Mouse (Mus musculus) midbrain, embryonic 13.5 days (tissue): ENCODE measurements at regions not wholly inside any gene's neighbourhood (a gene's known extent, or its start where the extent isn't known, plus 50 kb on each side); places are given as distances from the start of the nearest gene placed in this dataset.

ENCODE experiments used
- ATAC-seq: fragments of 200-750 bp; cut with Nextera tagmentation; 2 replicates; pipeline ENCODE4 v1.8.0; 2017; ENCODE audit warnings: mild to moderate bottlenecking, moderate TSS enrichment, moderate library complexity
- H3K27ac ChIP-seq: fragments of 300-500 bp; sonication (generic); 2 replicates; pipeline ENCODE4 v1.5.1; 2015; ENCODE audit warnings: inconsistent platforms, mild to moderate bottlenecking, moderate library complexity
- H3K27me3 ChIP-seq: fragments of 300-500 bp; sonication (generic); 2 replicates; pipeline ENCODE4 v1.6.1; 2015; ENCODE audit warnings: mild to moderate bottlenecking, inconsistent platforms
- H3K36me3 ChIP-seq: fragments of 300-500 bp; sonication (generic); 2 replicates; pipeline ENCODE4 v1.6.1; 2015; ENCODE audit warnings: mild to moderate bottlenecking, inconsistent platforms
- H3K4me1 ChIP-seq: fragments of 300-500 bp; sonication (generic); replicated peaks from 2 replicates; pipeline ENCODE4 v1.6.1; 2015; ENCODE audit warnings: inconsistent platforms
- H3K4me2 ChIP-seq: fragments of 300-500 bp; sonication (generic); replicated peaks from 2 replicates; pipeline ENCODE4 v1.6.1; 2015; ENCODE audit warnings: moderate library complexity, mild to moderate bottlenecking, inconsistent platforms
- H3K4me3 ChIP-seq: fragments of 300-500 bp; sonication (generic); replicated peaks from 2 replicates; pipeline ENCODE4 v1.5.1; 2015; ENCODE audit warnings: mild to moderate bottlenecking, inconsistent platforms
- H3K9ac ChIP-seq: fragments of 300-500 bp; sonication (generic); replicated peaks from 2 replicates; pipeline ENCODE4 v1.6.1; 2015; ENCODE audit warnings: mild to moderate bottlenecking, inconsistent platforms
- H3K9me3 ChIP-seq: fragments of 300-500 bp; sonication (generic); 2 replicates; pipeline ENCODE4 v1.6.1; 2016; ENCODE audit warnings: mild to moderate bottlenecking, inconsistent platforms
- WGBS: fragments of 180-500 bp; shearing (Covaris S2); methylation state at CpG from one replicate; pipeline ENCODE4 v1.1.7; 2015; 5-methylcytosine and 5-hydroxymethylcytosine counted together

DNA sequence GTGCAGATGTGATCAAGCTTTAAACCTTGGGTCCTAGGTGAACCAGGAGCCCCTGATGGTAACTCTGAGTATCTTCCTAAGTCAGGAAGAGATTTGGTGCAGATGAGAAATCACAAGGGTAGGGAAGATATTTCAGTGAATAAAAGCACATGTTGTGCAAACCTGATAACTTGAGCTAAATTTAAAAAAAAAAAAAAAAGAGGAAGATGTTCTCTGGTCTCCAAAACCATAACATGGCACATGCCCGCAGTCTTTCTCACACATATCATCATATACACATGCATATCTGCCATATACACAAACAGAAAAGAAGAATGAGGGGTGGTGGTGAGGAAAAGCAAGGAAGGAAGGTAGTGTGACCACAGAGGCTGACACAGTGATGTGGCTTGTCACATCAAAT, 530.3 kb upstream of the Lrrc6 start:
- no peaks in the 10 kb centered on the region for H3K9me3 ChIP-seq
- WGBS: 94% methylated on average over 1 of the region's 1 CpGs
- no peak overlapping the region for H3K4me3 ChIP-seq
- no peak overlapping the region for H3K9ac ChIP-seq
- no peaks in the 10 kb centered on the region for H3K4me1 ChIP-seq
- no peaks in the 10 kb centered on the region for H3K27me3 ChIP-seq
- no peak overlapping the region for H3K4me2 ChIP-seq
- no peak overlapping the region for H3K27ac ChIP-seq
- no peak for ATAC-seq
- H3K36me3 ChIP-seq: no peaks in the 10 kb centered on the region

DNA sequence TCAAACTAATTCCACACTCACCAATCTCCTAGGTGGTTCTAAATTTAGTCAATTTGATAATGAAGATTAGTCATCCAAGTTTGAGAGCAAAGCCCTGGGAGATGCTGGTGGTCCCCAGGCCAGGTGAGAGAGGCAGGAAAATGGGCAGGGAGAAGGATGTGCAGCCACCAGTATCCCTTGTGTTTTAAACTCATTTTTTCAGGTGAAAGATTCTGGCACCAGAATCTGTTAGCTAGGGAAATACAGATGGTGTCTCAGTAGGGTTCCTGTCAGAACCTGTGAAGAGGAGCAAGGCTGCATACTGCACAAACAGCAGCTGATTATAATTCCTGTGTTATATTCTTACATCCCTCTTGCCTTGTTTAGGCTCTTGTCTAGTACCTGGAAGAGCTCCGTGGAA, 527.5 kb upstream of the Lrrc6 start:
- Histone ChIP-seq H3K4me2 (no peak overlapping the region), H3K27me3 (no peaks in the 10 kb centered on the region), H3K27ac (no peak overlapping the region), H3K4me1 (no peaks in the 10 kb centered on the region), H3K9ac (no peak overlapping the region), H3K4me3 (no peak overlapping the region), H3K36me3 (no peaks in the 10 kb centered on the region), H3K9me3 (no peaks in the 10 kb centered on the region)
- WGBS: 72% methylated on average over 1 of the region's 1 CpGs
- no peak for ATAC-seq

DNA sequence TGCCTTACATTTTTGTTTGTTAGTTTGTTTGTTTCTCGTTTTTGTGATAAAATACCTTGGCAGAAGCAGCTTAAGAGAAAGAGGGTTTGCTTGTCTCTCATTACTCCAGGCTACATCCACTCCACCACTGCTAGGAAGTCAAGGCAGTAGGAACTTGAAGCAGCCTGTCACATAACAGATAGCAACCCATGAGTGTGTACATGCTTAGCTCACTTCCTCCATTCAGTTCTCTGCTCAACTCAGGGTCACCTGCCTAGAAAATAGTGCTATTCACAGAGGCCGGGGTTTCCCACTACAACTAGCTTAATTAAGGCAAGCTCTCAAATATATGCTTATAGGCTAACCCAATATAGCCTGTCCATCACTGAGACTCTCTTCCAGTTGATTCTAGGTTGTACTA, 527.0 kb upstream of the Lrrc6 start:
- H3K27me3 ChIP-seq: no peaks in the 10 kb centered on the region
- no peaks in the 10 kb centered on the region for H3K36me3 ChIP-seq
- H3K9me3 ChIP-seq: no peaks in the 10 kb centered on the region
- no peak overlapping the region for H3K4me2 ChIP-seq
- no peak overlapping the region for H3K9ac ChIP-seq
- H3K27ac ChIP-seq: no peak overlapping the region
- 78% methylated on average over 2 of the region's 2 CpGs for WGBS
- no peaks in the 10 kb centered on the region for H3K4me1 ChIP-seq
- H3K4me3 ChIP-seq: no peak overlapping the region
- no peak for ATAC-seq

DNA sequence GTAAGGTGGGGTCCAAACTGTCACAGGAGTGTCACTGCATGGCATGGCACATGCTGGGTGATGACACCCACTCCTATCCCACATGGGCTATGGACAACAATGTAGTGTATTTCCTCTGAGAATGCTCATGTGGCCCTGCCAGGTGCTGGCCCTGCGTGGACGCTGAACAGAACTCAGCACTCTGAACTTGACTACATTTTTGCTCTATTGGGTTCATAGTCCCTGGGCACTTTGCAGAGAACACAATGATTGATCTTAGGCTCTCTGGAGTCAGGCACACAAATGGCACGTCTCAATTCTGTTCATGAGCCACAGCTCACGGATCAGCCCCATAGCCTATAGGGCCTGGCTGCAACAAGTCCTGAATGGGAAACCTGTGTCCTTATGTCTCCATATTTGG, 525.0 kb upstream of the Lrrc6 start:
- no peak overlapping the region for H3K27ac ChIP-seq
- no peaks in the 10 kb centered on the region for H3K36me3 ChIP-seq
- no peaks in the 10 kb centered on the region for H3K9me3 ChIP-seq
- no peak overlapping the region for H3K4me2 ChIP-seq
- H3K4me3 ChIP-seq: no peak overlapping the region
- no peaks in the 10 kb centered on the region for H3K27me3 ChIP-seq
- 88% methylated on average over 4 of the region's 4 CpGs for WGBS
- no peaks in the 10 kb centered on the region for H3K4me1 ChIP-seq
- no peak for ATAC-seq
- no peak overlapping the region for H3K9ac ChIP-seq

DNA sequence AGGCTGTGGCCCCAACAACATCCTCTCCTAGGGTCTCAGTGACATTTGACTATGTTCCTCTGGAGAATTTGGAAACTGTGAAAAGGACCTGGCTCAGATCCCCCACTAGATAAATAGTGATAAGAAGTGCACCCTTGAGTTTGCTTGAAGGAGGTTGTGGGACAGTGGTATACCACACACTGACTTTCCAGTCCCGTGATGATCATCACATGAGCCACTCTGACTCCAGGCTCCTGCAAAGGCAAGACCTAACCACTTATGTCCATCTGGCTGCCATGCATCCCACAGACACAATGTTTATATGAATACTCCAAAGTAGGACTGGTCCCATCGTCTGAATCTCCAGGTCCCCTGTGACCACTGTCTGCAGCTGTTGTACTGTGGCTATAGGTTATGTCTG, 523.7 kb upstream of the Lrrc6 start:
- H3K4me3 ChIP-seq: no peak overlapping the region
- H3K27me3 ChIP-seq: no peaks in the 10 kb centered on the region
- no peak overlapping the region for H3K9ac ChIP-seq
- H3K36me3 ChIP-seq: no peaks in the 10 kb centered on the region
- no peaks in the 10 kb centered on the region for H3K9me3 ChIP-seq
- no peak overlapping the region for H3K4me2 ChIP-seq
- no peaks in the 10 kb centered on the region for H3K4me1 ChIP-seq
- H3K27ac ChIP-seq: no peak overlapping the region
- no peak for ATAC-seq
- 78% methylated on average over 2 of the region's 2 CpGs for WGBS

DNA sequence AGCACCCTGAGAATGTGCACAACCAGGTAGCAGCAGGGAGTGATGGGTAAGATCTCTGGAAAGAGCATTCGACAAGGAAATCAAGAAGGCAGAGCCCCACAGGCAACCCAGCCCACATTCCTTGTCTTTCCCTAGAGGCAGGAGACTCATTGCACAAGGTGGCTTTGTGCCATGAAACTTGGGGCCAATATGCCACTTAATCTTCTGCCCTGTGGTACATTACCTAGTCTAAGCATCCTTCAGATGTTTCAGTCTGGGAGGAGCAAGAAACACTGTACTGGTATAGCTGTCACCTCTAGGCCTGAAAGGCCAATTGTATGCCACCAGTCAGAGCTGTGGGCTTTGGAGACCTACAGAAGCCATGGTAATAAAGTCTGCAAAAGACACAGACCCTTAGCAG, 522.4 kb upstream of the Lrrc6 start:
- Histone ChIP-seq H3K4me1 (no peaks in the 10 kb centered on the region), H3K27me3 (no peaks in the 10 kb centered on the region), H3K9me3 (no peaks in the 10 kb centered on the region), H3K27ac (no peak overlapping the region), H3K4me3 (no peak overlapping the region), H3K4me2 (no peak overlapping the region), H3K36me3 (no peaks in the 10 kb centered on the region), H3K9ac (no peak overlapping the region)
- ATAC-seq: no peak
- 89% methylated on average over 1 of the region's 1 CpGs for WGBS

DNA sequence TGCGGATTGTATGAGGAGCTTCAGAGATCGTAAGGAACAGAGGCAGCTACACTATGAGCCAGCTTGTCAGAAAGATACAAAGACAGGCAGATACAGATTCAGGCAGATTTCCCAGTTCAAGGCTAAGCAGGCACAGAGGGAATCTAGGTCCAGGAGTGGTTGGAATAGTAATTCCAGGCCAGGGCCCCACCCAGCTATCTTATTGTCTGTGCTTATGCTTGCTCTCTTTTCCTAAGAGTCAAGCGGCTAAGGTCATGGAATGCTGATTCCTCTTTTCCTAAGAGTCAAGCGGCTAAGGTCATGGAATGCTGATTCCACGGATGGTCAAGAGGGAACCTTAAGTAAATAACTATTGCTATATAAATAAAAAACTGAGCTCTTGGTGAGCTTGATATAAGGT, 520.7 kb upstream of the Lrrc6 start:
- no peaks in the 10 kb centered on the region for H3K9me3 ChIP-seq
- no peak overlapping the region for H3K9ac ChIP-seq
- 91% methylated on average over 5 of the region's 5 CpGs for WGBS
- H3K27ac ChIP-seq: no peak overlapping the region
- H3K27me3 ChIP-seq: no peaks in the 10 kb centered on the region
- no peaks in the 10 kb centered on the region for H3K36me3 ChIP-seq
- no peak overlapping the region for H3K4me2 ChIP-seq
- no peak overlapping the region for H3K4me3 ChIP-seq
- H3K4me1 ChIP-seq: no peaks in the 10 kb centered on the region
- no peak for ATAC-seq

DNA sequence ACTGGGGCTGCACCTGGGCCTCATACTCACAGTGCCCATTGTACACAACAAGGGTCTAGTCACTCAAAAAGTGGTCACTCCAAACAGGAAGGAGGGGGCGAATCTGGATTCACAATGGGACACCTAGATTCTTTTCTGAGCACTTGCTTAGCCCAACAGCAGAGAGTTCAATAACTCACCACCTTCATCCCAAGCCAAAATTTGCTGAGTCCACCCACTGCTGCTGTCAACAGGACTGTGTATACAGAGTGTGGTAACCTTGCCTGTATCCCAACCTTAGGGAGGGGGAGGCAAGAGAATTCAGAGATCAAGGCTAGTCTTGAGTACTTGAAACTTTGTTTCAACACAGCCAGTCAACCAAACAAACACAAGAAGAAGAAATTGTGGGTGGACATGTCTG, 519.2 kb upstream of the Lrrc6 start:
- 87% methylated on average over 1 of the region's 1 CpGs for WGBS
- H3K27ac ChIP-seq: no peak overlapping the region
- H3K9me3 ChIP-seq: no peaks in the 10 kb centered on the region
- no peak for ATAC-seq
- H3K9ac ChIP-seq: no peak overlapping the region
- H3K27me3 ChIP-seq: no peaks in the 10 kb centered on the region
- no peaks in the 10 kb centered on the region for H3K4me1 ChIP-seq
- no peaks in the 10 kb centered on the region for H3K36me3 ChIP-seq
- H3K4me2 ChIP-seq: no peak overlapping the region
- no peak overlapping the region for H3K4me3 ChIP-seq

DNA sequence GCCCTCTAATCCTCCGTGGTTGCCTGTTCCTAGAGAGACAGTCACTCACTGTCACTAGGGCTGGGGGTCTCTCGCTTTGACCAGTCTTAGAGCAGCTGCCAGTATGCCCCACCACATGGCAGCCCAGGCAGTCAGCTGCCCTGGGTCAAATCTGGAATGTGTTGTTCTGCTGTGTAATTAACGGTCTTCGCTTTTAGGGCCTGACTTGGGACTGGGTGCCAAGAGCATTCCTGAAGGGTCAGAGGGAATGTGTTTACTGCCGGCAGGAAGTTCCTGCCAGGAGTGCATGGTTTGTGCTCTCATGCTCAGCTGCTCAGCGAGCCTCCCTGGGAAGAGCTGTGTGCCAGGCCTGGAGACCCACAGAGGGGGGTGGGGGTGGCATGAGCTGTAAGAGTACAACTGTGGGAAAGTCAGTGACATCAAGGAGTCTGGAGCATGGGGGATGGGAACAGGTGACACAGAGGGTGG, 518.5 kb upstream of the Lrrc6 start:
- H3K9me3 ChIP-seq: no peaks in the 10 kb centered on the region
- no peaks in the 10 kb centered on the region for H3K27me3 ChIP-seq
- no peaks in the 10 kb centered on the region for H3K36me3 ChIP-seq
- no peak overlapping the region for H3K9ac ChIP-seq
- ATAC-seq: peak; percentile 67
- H3K4me1 ChIP-seq: no peaks in the 10 kb centered on the region
- no peak overlapping the region for H3K27ac ChIP-seq
- no peak overlapping the region for H3K4me2 ChIP-seq
- H3K4me3 ChIP-seq: no peak overlapping the region
- WGBS: 49% methylated on average over 6 of the region's 6 CpGs
